Comparison of ENCODE assay signal across 7 mouse cellular contexts in the genomic region with DNA sequence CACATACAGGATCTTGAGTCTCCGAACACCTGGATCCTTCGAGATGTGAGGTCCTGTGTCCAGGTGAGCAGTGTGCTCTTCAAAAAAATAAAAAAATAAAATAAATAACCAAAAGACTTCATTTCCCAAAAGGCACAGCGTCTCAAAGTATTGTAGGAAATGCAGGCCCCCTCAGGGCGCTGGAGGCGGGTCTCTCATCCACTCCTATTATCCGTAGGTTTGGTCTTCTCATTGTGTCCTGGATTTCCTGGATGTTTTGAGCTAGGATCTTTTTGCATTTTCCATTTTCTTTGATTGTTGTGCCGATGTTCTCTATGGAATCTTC.
DNase-seq lines count a peak whose midpoint lies in the region; ATAC-seq and TF ChIP-seq lines count a peak whose summit lies in the region.
"Not testable (repeated sequence)": the region's sequence is repeated elsewhere in the genome, so short reads cannot be mapped to it uniquely, and the experiment has no call there.

No protein-coding gene starts in this region.

- ATAC-seq in common myeloid progenitor, adult 5-6 weeks (replicated peaks; ENCODE audit: low read depth, poor library complexity, severe bottlenecking), result peak; percentile 71
- ATAC-seq in forebrain, embryonic 16.5 days, result peak; percentile 70
- ATAC-seq in hindbrain, embryonic 11.5 days (ENCODE audit: low FRiP score), result peak; percentile 64; the same call in 1 of the 2 replicates
- peak; percentile 56; the same call in 1 of the 2 replicates for ATAC-seq in intestine, postnatal 0 days
- peak; percentile 63 for ATAC-seq in liver, embryonic 15.5 days (ENCODE audit: insufficient read depth)
- ATAC-seq in megakaryocyte progenitor cell, adult 5-6 weeks (replicated peaks; ENCODE audit: poor library complexity), result peak; percentile 66
- ATAC-seq in neural tube, embryonic 11.5 days (ENCODE audit: insufficient read depth, low FRiP score, low TSS enrichment), result 0 out of 2 replicates have a peak, but pooled peaks have one; percentile 6

- not testable (repeated sequence) for DNase-seq in hindbrain, embryonic 11.5 days (ENCODE audit: low spot score); neural tube, embryonic 11.5 days (ENCODE audit: low spot score)

- H3K9ac ChIP-seq in forebrain, embryonic 16.5 days (replicated peaks; ENCODE audit: low read depth, low read length); hindbrain, embryonic 11.5 days (ENCODE audit: low read depth, low read length); intestine, postnatal 0 days (ENCODE audit: low read depth, low read length); liver, embryonic 15.5 days; neural tube, embryonic 11.5 days (ENCODE audit: low read length): not testable (repeated sequence)

- TF ChIP-seq CTCF in intestine, postnatal 0 days (IDR thresholded peaks at IDR 0.05; ENCODE audit: low read depth), result not testable (repeated sequence)

- not testable (repeated sequence) for H3K36me3 ChIP-seq in forebrain, embryonic 16.5 days (ENCODE audit: control insufficient read depth, insufficient read depth); hindbrain, embryonic 11.5 days (ENCODE audit: control insufficient read depth, insufficient read depth, low read length); intestine, postnatal 0 days (ENCODE audit: control insufficient read depth, insufficient read depth); liver, embryonic 15.5 days (replicated peaks); neural tube, embryonic 11.5 days (ENCODE audit: control insufficient read depth, insufficient read depth, low read length)

- not testable (repeated sequence) for H3K4me3 ChIP-seq in forebrain, embryonic 16.5 days (replicated peaks; ENCODE audit: low read length); hindbrain, embryonic 11.5 days (ENCODE audit: low read depth, low read length); intestine, postnatal 0 days (ENCODE audit: low read depth, low read length); liver, embryonic 15.5 days (replicated peaks); neural tube, embryonic 11.5 days (ENCODE audit: low read depth, low read length)

- not testable (repeated sequence) for H3K4me1 ChIP-seq in forebrain, embryonic 16.5 days (replicated peaks; ENCODE audit: control insufficient read depth, insufficient read depth, low read length); hindbrain, embryonic 11.5 days (replicated peaks; ENCODE audit: control insufficient read depth, insufficient read depth, low read length); intestine, postnatal 0 days (replicated peaks; ENCODE audit: control insufficient read depth, insufficient read depth, low read length); liver, embryonic 15.5 days (replicated peaks); neural tube, embryonic 11.5 days (ENCODE audit: control insufficient read depth, insufficient read depth, low read length)

- WGBS in forebrain, embryonic 16.5 days, result 97% methylated on average over 4 of the region's 7 CpGs
- WGBS in hindbrain, embryonic 11.5 days, result 100% methylated on average over 4 of the region's 7 CpGs
- WGBS in intestine, postnatal 0 days, result 96% methylated on average over 3 of the region's 7 CpGs
- WGBS in liver, embryonic 15.5 days (ENCODE audit: insufficient replicate concordance), result 73% methylated on average over 4 of the region's 7 CpGs
- 96% methylated on average over 4 of the region's 7 CpGs for WGBS in neural tube, embryonic 11.5 days

- H3K4me2 ChIP-seq in forebrain, embryonic 16.5 days (ENCODE audit: low read length); hindbrain, embryonic 11.5 days (replicated peaks; ENCODE audit: low read depth, low read length); intestine, postnatal 0 days (replicated peaks; ENCODE audit: low read depth); liver, embryonic 15.5 days; neural tube, embryonic 11.5 days (ENCODE audit: low read depth): not testable (repeated sequence)

- not testable (repeated sequence) for H3K27me3 ChIP-seq in forebrain, embryonic 16.5 days (replicated peaks; ENCODE audit: control insufficient read depth, insufficient read depth, low read length); hindbrain, embryonic 11.5 days (ENCODE audit: control insufficient read depth, insufficient read depth, low read length); intestine, postnatal 0 days (replicated peaks; ENCODE audit: control insufficient read depth, insufficient read depth, low read length); liver, embryonic 15.5 days; neural tube, embryonic 11.5 days (ENCODE audit: control insufficient read depth, insufficient read depth, low read length)

- H3K27ac ChIP-seq in forebrain, embryonic 16.5 days (ENCODE audit: low read length); hindbrain, embryonic 11.5 days (ENCODE audit: low read depth, low read length); intestine, postnatal 0 days (ENCODE audit: low read depth, low read length); liver, embryonic 15.5 days (replicated peaks); neural tube, embryonic 11.5 days (ENCODE audit: low read depth, low read length): not testable (repeated sequence)

- not testable (repeated sequence) for H3K9me3 ChIP-seq in forebrain, embryonic 16.5 days (ENCODE audit: control insufficient read depth, low read length); hindbrain, embryonic 11.5 days (ENCODE audit: control insufficient read depth, low read length); intestine, postnatal 0 days (ENCODE audit: control insufficient read depth); liver, embryonic 15.5 days (replicated peaks); neural tube, embryonic 11.5 days (ENCODE audit: control insufficient read depth, low read length)

Comparison
In these comparisons a context has a peak if more than half of its experiments do, and no peak if none do; other contexts are left out.
1. ATAC-seq: peak in every context shown above with its lines; median percentile 71 in common myeloid progenitor, adult 5-6 weeks; 70 in forebrain, embryonic 16.5 days; 66 in megakaryocyte progenitor cell, adult 5-6 weeks; 64 in hindbrain, embryonic 11.5 days; 63 in liver, embryonic 15.5 days; 56 in intestine, postnatal 0 days; 6 in neural tube, embryonic 11.5 days.